Mouse (Mus musculus) thymus, adult 2 months (tissue): Measurements from ENCODE around the gene Bdkrb2.

Source experiments
- CTCF ChIP-seq: fragments of 200-500 bp; IDR thresholded peaks from 2 replicates; pipeline ENCODE4 v1.5.1; 2012; ENCODE audit warnings: mild to moderate bottlenecking, control low read depth, low read length, moderate library complexity, borderline replicate concordance; ENCODE audit not compliant: control insufficient read depth, poor library complexity, insufficient read depth; ENCODE audit errors: extremely low read depth
- POLR2A ChIP-seq: fragments of 200-500 bp; IDR thresholded peaks from 2 replicates; pipeline ENCODE4 v1.6.1; 2012; ENCODE audit warnings: mild to moderate bottlenecking, low read length, control low read depth, moderate library complexity; ENCODE audit not compliant: control insufficient read depth, poor library complexity, insufficient read depth; ENCODE audit errors: extremely low read depth

GRCm38 (mm10) chr12:105574356-105574755 lies 11.3 kb downstream of the Bdkrb2 start:
- TF ChIP-seq POLR2A, result no peak
- TF ChIP-seq CTCF, result no peak
